Mouse (Mus musculus): ENCODE data around the gene Fcgr1.

- TF ChIP-seq POLR2A (IDR thresholded peaks at IDR 0.05; ENCODE audit: extremely low read depth, insufficient read depth, low read length) (no peak), CTCF (IDR thresholded peaks at IDR 0.05; ENCODE audit: low read depth, low read length) (no peak)
These were observed 401 bp downstream of the Fcgr1 start for GRCm38 (mm10) chr3:96293368-96293767.
